Mouse (Mus musculus) stomach, postnatal 0 days (tissue): ENCODE results near the gene Spc24. TPM values are rescaled to one million over a fixed set of nuclear protein-coding genes. Genes with fewer than 3 reads are reported as not detected.

ENCODE experiments used
- ATAC-seq: fragments of 200-750 bp; cut with Nextera tagmentation; 2 replicates; pipeline ENCODE4 v1.8.0; 2017; ENCODE audit not compliant: low FRiP score, low TSS enrichment
- DNase-seq: peaks from one replicate; pipeline ENCODE4 v3.0.0-alpha.2; 2016; ENCODE audit warnings: low spot score
- H3K27ac ChIP-seq: fragments of 300-500 bp; sonication (generic); replicated peaks from 2 replicates; pipeline ENCODE4 v1.5.1; 2014; ENCODE audit warnings: mild to moderate bottlenecking, control low read depth
- H3K27me3 ChIP-seq: fragments of 300-500 bp; sonication (generic); 2 replicates; pipeline ENCODE4 v1.6.1; 2014; ENCODE audit warnings: low read length; ENCODE audit not compliant: control insufficient read depth, insufficient read depth
- H3K36me3 ChIP-seq: fragments of 300-500 bp; sonication (generic); 2 replicates; pipeline ENCODE4 v1.6.1; 2014; ENCODE audit warnings: low read length, mixed read lengths; ENCODE audit not compliant: control insufficient read depth, insufficient read depth
- H3K4me1 ChIP-seq: fragments of 300-500 bp; sonication (generic); replicated peaks from 2 replicates; pipeline ENCODE4 v1.6.1; 2014; ENCODE audit warnings: antibody characterized with exemption; ENCODE audit not compliant: control insufficient read depth, insufficient read depth
- H3K4me2 ChIP-seq: fragments of 300-500 bp; sonication (generic); replicated peaks from 2 replicates; pipeline ENCODE4 v1.6.1; 2014; ENCODE audit warnings: low read depth, mild to moderate bottlenecking, control low read depth, moderate library complexity
- H3K4me3 ChIP-seq: fragments of 300-500 bp; sonication (generic); 2 replicates; pipeline ENCODE4 v1.5.1; 2014; ENCODE audit warnings: low read depth, low read length, control low read depth
- H3K9ac ChIP-seq: fragments of 300-500 bp; sonication (generic); 2 replicates; pipeline ENCODE4 v1.6.1; 2014; ENCODE audit warnings: mild to moderate bottlenecking, low read length, control low read depth, mixed read lengths
- H3K9me3 ChIP-seq: fragments of 300-500 bp; sonication (generic); 2 replicates; pipeline ENCODE4 v1.6.1; 2016; ENCODE audit warnings: low read length; ENCODE audit not compliant: control insufficient read depth
- CTCF ChIP-seq: IDR thresholded peaks from 2 replicates; pipeline ENCODE4 v1.5.1; 2016; ENCODE audit warnings: antibody characterized with exemption, low read depth, mild to moderate bottlenecking, moderate library complexity
- EP300 ChIP-seq: optimal IDR thresholded peaks from 2 replicates; pipeline ENCODE3; 2016; ENCODE audit warnings: antibody characterized with exemption
- WGBS: fragments of 180-500 bp; shearing (Covaris S2); extraction: QIAGEN DNeasy Blood & Tissue Kit; methylation state at CpG from one replicate; pipeline ENCODE4 v1.1.7; 2014; 5-methylcytosine and 5-hydroxymethylcytosine counted together
- polyA plus RNA-seq: library from polyadenylated mRNA; unstranded; fragments of >200 nt; fragmentation: Nextera tagmentation; extraction: Ambion mirVana; gene quantifications from 2 replicates; pipeline ENCODE4 v1.2.1, GENCODE M21; 2015

Gene Spc24
- polyA plus RNA-seq, 1 experiment from 2014 or later: 31.2 TPM

GRCm38 (mm10) chr9:21725224-21726121, 34.6 kb downstream of the Spc24 start:
- peak overlapping the region; percentile 71 for H3K4me2 ChIP-seq
- no peak for ATAC-seq
- no peaks in the 10 kb centered on the region for H3K27me3 ChIP-seq
- no peaks in the 10 kb centered on the region for H3K9me3 ChIP-seq
- H3K4me3 ChIP-seq: peak overlapping the region; percentile 70
- H3K9ac ChIP-seq: peak overlapping the region; percentile 69
- peak overlapping the region; percentile 95 for H3K27ac ChIP-seq
- no peaks in the 10 kb centered on the region for H3K36me3 ChIP-seq
- DNase-seq: no peak
- whole genome bisulfite sequencing: 43% methylated on average over 23 of the region's 23 CpGs
- TF ChIP-seq CTCF: no peak
- peaks cover 13% of the 10 kb centered on the region for H3K4me1 ChIP-seq

- Histone ChIP-seq H3K36me3 (no peaks in the 10 kb centered on the region), H3K4me1 (peaks cover 13% of the 10 kb centered on the region), H3K4me2 (peak overlapping the region; percentile 71), H3K9me3 (no peaks in the 10 kb centered on the region), H3K4me3 (peak overlapping the region; percentile 70), H3K27me3 (no peaks in the 10 kb centered on the region), H3K9ac (peak overlapping the region; percentile 69), H3K27ac (peak overlapping the region; percentile 95)
- no peak for TF ChIP-seq CTCF
- TF ChIP-seq EP300: no peak
- peak; percentile 91 for ATAC-seq
- DNase-seq: peak; percentile 96
- WGBS: 0% methylated on average over 18 of the region's 18 CpGs
These were observed 36.0 kb downstream of the Spc24 start for GRCm38 (mm10) chr9:21724147-21724536.

- Histone ChIP-seq H3K27me3 (no peaks in the 10 kb centered on the region), H3K9me3 (no peaks in the 10 kb centered on the region), H3K4me3 (peak within 1 kb of the TSS; percentile 70), H3K9ac (peak within 1 kb of the TSS; percentile 69), H3K4me1 (peaks cover 13% of the 10 kb centered on the region), H3K36me3 (no peaks in the 10 kb centered on the region), H3K4me2 (peak within 1 kb of the TSS; percentile 71), H3K27ac (peak within 1 kb of the TSS; percentile 95)
- TF ChIP-seq EP300 (no peak), CTCF (no peak)
- under 1% methylated on average over 47 of the region's 47 CpGs for WGBS
- peak; percentile 94 for DNase-seq
- ATAC-seq: peak; percentile 89
These were observed 36.5 kb downstream of the Spc24 start, which contains the start of gene Ldlr for GRCm38 (mm10) chr9:21723377-21724146. TSS of gene Ldlr (plus strand) at chr9:21723483.

GRCm38 (mm10) chr9:21721036-21721435, 39.1 kb downstream of the Spc24 start:
- Histone ChIP-seq H3K27ac (peak overlapping the region; percentile 73), H3K36me3 (no peaks in the 10 kb centered on the region), H3K27me3 (no peaks in the 10 kb centered on the region), H3K4me1 (peaks cover 8% of the 10 kb centered on the region; the same call in 1 of the 2 replicates), H3K9ac (0 out of 2 replicates have a peak overlapping the region, but pooled peaks have one; percentile 18), H3K4me3 (no peak overlapping the region), H3K4me2 (no peak overlapping the region), H3K9me3 (no peaks in the 10 kb centered on the region)
- no peak for ATAC-seq
- no peak for DNase-seq
- no peak for TF ChIP-seq EP300
- TF ChIP-seq CTCF: no peak
- WGBS: 47% methylated on average over 2 of the region's 2 CpGs

GRCm38 (mm10) chr9:21717015-21717414, 43.1 kb downstream of the Spc24 start:
- H3K4me2 ChIP-seq: no peak overlapping the region
- H3K9me3 ChIP-seq: no peaks in the 10 kb centered on the region
- no peak overlapping the region for H3K27ac ChIP-seq
- no peaks in the 10 kb centered on the region for H3K36me3 ChIP-seq
- no peaks in the 10 kb centered on the region for H3K4me1 ChIP-seq
- no peak overlapping the region for H3K9ac ChIP-seq
- H3K27me3 ChIP-seq: no peaks in the 10 kb centered on the region
- 74% methylated on average over 2 of the region's 2 CpGs for WGBS
- ATAC-seq: no peak
- DNase-seq: no peak
- no peak overlapping the region for H3K4me3 ChIP-seq
- TF ChIP-seq EP300 (no peak), CTCF (no peak)
